Mouse (Mus musculus) right cerebral cortex, postnatal 14 days (tissue): ENCODE measurements around the gene H3f3a.
"Not testable (repeated sequence)": the region's sequence is repeated elsewhere in the genome, so short reads cannot be mapped to it uniquely, and the experiment has no call there.

Experiments used
- DNase-seq: peaks from one replicate; pipeline ENCODE4 v3.0.0; 2022

The H3f3a gene

DNA sequence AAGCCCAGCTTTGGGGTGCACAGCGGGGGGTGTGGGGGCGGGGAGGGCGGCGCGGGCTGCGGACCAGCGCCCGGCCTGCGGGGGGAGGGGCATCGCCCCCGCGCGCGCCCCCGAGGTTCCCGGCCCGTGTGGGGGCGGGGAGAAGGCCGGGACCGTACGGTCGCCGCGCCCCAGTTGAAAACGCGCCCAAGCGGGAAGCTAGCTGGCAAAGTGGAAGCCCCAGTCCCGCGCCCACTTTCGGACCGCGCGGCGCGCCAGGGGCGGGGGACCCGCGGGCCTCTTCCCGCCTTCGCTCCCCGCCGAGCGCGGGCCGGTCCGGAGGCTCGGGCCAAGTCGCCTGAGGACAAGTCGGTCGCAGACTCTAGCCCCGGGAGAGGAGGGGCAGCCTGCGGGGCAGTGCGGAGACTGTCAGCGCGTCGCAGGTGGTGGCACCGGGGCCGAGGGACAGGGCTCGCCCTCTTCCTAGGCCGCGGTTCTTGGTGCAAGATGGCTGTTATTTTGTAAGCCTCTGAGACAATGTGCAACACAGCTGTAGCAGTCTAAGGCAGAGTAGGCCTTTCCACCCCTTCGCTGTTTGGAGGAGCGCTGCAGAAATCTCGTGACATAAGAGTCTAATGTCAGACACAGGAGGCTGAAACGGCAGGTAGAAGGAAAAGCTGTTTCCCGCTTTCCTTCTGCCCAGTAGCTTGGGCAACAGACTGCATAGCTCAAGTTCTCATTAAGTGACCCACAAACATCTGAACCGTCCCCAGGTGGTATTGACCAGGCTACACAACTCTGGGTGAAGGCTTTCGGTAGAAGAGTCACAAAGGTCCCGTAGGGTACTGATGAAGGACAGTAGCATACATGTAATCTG, at the start of gene H3f3a:
Gene H3f3a (minus strand): TSS at position 59 of the 856 bp plus-strand sequence.
- peak; percentile 78 for DNase-seq

GRCm38 (mm10) chr1:180860030-180860429, 46.3 kb upstream of the H3f3a start:
- no peak for DNase-seq

DNA sequence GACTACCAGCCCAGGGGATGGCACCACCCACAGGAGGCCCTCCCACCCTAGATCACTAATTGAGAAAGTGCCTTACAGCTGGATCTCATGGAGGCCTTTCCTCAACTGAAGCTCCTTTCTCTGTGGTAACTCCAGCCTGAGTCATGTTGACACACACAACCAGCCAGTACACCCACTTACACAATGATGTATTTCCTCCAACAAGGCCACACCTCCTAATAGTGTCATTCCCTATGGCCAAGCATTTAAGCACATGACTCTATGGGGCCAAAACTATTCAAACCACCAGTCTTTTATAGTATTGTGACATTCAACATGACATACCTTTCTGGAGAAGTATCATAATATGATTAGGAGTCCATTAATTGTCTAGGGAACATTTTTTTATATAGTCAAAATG, 45.0 kb upstream of the H3f3a start:
- no peak for DNase-seq

DNA sequence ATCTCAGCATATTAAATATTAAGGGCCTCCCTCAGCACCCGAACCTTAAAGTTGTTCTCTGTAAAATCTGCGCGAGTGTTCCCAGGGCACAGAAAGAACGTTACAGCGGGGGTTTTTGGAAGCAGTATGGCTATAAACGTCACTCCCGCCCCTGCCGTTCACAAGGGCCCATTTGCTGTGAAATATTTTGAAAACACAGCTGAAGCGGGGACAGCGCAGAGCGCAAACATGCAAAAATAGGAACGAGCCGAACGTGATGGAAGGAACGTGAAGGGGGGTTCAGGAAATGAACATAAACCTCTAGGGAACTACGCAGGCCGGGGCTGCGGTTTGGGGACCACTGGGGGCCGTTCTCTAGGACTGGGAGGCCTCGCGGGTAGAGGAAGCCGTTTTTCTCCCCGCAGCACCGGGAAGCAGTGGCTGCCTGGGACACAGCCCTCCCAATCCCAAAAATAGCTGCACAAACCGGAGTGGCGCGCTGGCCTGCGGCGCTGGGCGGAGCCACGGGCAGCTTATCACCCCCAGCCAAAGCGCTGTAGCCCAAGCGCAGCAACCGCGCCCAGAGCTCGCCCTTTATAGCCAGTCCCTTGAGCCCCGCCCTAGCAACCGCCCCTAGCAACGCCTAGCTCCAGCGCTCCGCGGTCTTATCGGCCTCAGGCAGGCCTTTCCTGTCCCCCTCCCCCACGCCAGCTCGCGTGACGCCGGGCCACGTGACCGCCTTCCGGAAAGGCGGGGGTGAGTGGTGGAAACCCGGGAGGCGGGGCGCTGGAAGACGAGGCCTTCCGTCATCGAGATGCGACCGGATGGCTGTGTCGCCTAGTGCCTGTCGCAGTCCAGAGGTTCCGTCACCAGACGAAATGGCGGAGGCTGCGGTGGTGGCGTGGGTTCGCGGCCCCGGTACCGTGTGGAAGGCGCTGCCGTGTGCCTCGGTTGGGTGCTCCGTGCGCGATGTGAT, 36.9 kb upstream of the H3f3a start, which contains the start of gene Sde2:
Gene Sde2 (plus strand): TSS at position 812 of the 955 bp plus-strand sequence.
- peak; percentile 100 for DNase-seq

- DNase-seq: no peak
Measured at GRCm38 (mm10) chr1:180849701-180850301, 36.1 kb upstream of the H3f3a start.

- peak; percentile 19 for DNase-seq
Measured at GRCm38 (mm10) chr1:180848511-180849241, 34.9 kb upstream of the H3f3a start.

GRCm38 (mm10) chr1:180848114-180848510, 34.4 kb upstream of the H3f3a start:
- peak; percentile 41 for DNase-seq

DNA sequence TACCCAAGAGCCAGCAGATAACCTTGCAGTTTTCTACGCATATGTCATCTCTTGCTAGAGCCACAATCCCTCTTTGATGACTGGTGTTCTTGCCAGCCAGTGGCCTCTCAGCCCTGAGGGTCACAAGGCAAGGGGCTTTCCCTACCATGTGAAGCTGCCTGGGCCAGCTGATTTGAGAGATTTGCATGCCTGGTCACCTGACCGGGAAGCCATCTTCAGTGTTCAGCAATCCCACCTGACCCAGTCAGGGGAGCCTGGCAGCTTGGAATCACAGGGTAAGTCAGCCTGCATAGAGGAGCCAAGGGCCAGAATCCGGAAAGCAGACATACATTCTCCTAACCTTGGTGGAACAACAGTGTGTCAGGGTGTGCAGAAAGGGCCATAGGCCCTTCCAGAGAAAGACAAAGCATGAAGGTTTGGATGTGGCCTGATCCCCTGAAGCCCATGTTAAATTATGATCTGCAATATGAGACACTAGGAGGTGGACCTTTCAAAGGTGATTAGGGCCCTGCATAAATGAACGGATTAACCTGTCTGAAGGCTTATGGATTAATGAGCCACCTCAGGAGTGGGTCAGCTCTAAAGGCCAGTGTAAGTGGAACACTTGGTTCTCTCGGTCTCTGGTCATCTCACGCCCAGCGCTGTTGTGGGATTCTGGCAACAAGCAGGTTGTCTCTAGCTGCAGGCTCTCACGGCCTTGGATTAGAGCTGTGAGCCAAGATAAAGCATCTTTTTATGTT, 28.0 kb upstream of the H3f3a start:
- DNase-seq: no peak

- no peak for DNase-seq
Measured at GRCm38 (mm10) chr1:180839201-180839910, 25.6 kb upstream of the H3f3a start.

DNA sequence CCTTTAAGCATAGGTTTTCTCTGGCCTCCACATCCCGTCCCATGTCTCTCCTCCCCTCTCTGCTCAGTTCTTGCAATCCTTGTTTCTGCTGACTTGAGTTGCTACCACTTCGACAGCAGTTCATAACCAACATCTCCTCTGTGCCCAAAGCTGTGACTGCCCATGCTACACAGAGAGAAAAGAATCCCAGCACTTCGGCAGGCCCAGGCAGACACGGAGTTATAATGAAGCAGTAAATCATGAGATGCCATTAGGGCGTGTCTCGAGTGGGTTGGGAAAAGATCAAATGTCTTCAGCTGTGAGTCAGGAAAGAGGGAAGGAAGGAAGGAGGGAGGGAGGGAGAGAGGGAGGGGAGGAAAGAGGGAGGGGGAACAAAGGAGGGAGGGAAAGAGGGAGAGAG, 24.3 kb upstream of the H3f3a start:
- DNase-seq: no peak

DNA sequence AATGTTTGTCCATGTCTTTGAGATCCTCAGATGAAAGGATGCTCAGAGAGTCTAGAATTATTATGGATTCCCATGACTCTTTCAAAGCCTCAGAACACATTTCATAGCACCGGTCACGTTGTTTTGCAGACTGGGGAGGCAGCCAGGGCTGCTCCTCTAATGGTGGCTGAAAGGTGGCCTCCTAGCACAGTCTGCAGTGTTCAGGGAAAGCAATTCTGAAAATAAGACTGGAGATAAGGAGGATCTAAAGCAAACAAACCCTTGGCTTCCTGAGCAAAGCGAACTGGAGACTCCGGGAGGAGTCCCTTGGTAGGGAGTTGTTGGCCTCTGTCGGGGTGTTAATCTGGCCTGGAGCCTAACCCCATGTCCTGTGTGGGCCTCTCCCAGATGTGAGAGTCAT, 23.4 kb upstream of the H3f3a start:
- DNase-seq: no peak

GRCm38 (mm10) chr1:180836467-180836866, 22.7 kb upstream of the H3f3a start:
- DNase-seq: not testable (repeated sequence)

DNA sequence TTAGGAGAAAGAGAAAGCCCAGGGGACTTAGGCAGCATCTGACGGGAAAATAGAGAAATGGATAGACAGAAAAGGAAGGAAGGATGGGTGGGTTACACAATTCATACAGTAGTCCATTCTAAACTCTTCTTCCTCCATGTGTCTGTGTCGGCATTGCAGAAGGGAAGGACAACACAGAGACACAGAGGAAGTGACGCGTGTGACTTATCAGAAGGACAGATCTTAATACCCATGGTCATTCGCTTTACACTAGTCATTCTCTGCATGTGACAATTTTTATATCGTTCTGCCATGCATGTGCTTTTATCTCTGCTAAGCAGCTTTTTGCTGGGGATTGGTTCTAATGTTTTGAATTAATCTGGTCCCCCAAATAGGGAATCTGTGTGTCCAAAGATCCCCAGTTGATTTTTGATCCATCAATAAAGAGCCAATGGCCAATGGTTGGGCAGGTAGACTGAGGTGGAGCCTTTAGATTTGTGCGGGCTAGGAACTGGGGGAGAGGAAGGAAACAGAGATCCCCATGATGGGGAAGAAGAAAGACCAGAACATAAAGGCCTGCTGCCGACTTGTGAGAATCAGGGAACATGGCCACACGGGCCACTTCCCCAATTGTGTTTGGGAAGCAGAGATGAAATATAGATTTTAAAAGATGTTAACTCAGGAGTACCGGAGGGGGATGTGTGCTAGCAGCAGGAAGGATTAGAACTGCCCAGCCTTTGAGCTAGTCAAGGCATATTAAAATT, 21.7 kb upstream of the H3f3a start:
- no peak for DNase-seq

- DNase-seq: no peak
Measured at GRCm38 (mm10) chr1:180830588-180831346, 17.0 kb upstream of the H3f3a start.

GRCm38 (mm10) chr1:180830175-180830574, 16.4 kb upstream of the H3f3a start:
- DNase-seq: no peak

GRCm38 (mm10) chr1:180829775-180830174, 16.0 kb upstream of the H3f3a start:
- no peak for DNase-seq

DNA sequence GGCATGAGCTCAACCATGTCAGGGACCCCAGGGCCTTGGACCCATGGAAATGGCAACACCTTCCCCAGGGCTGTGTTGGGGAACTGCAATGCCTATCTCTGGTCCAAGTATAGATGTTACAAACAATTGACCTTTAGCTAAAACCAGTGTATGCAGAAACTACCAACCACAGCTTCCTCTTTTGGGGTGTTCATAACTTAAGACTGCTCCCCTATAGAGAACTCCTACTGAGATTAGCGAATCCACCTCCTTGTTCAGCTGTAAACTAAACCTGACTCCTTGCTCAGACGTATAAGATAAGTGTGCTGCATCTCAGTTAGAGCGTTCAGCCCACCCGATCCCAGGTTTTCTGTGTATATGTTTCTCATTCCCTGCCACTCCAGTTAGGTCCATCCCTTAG, 12.9 kb upstream of the H3f3a start:
- DNase-seq: no peak

- no peak for DNase-seq
Measured at GRCm38 (mm10) chr1:180824721-180825120, 11.0 kb upstream of the H3f3a start.

- DNase-seq: no peak
Measured at GRCm38 (mm10) chr1:180823716-180824115, 10.0 kb upstream of the H3f3a start.
